Mouse (Mus musculus) frontal cortex, adult 2 months (tissue): ENCODE measurements at regions not wholly inside any gene's neighbourhood (a gene's known extent, or its start where the extent isn't known, plus 50 kb on each side); places are given as distances from the start of the nearest gene placed in this dataset.

Experiments used
- DNase-seq, 2 experiments: peaks; one replicate each; pipeline ENCODE4 v3.0.0; 2022; ENCODE audit warnings: low spot score in 1 of 2; ENCODE audit errors: extremely low spot score in 1 of 2

GRCm38 (mm10) chr6:99945691-99946090 is 219.5 kb upstream of the Prok2 start:
- no peak for DNase-seq

- DNase-seq, result no peak
Measured at GRCm38 (mm10) chr6:99942958-99943357, 216.8 kb upstream of the Prok2 start.

- DNase-seq, result no peak
Measured at GRCm38 (mm10) chr6:99940118-99940517, 213.9 kb upstream of the Prok2 start.

- DNase-seq, result no peak
Measured at GRCm38 (mm10) chr6:99939382-99939781, 213.2 kb upstream of the Prok2 start.

GRCm38 (mm10) chr6:99938949-99939348 is 212.8 kb upstream of the Prok2 start:
- DNase-seq, result no peak

GRCm38 (mm10) chr6:99936716-99937115 is 210.5 kb upstream of the Prok2 start:
- no peak for DNase-seq

- no peak for DNase-seq
Measured at GRCm38 (mm10) chr6:99935373-99935772, 209.2 kb upstream of the Prok2 start.

- DNase-seq, result no peak
Measured at GRCm38 (mm10) chr6:99934394-99934793, 208.2 kb upstream of the Prok2 start.

GRCm38 (mm10) chr6:99933404-99933803 is 207.2 kb upstream of the Prok2 start:
- no peak for DNase-seq

GRCm38 (mm10) chr6:99932923-99933322 is 206.7 kb upstream of the Prok2 start:
- no peak for DNase-seq

- DNase-seq, result no peak
Measured at GRCm38 (mm10) chr6:99932405-99932804, 206.2 kb upstream of the Prok2 start.

GRCm38 (mm10) chr6:99931588-99931987 is 205.4 kb upstream of the Prok2 start:
- no peak for DNase-seq

GRCm38 (mm10) chr6:99930316-99930715 is 204.1 kb upstream of the Prok2 start:
- DNase-seq, result no peak

- no peak for DNase-seq
Measured at GRCm38 (mm10) chr6:99927933-99928555, 201.9 kb upstream of the Prok2 start.

- no peak for DNase-seq
Measured at GRCm38 (mm10) chr6:99924181-99924580, 198.0 kb upstream of the Prok2 start.

GRCm38 (mm10) chr6:99921966-99922365 is 195.8 kb upstream of the Prok2 start:
- DNase-seq, result no peak

GRCm38 (mm10) chr6:99919816-99920562 is 193.8 kb upstream of the Prok2 start:
- no peak for DNase-seq

- DNase-seq, result no peak
Measured at GRCm38 (mm10) chr6:99918351-99918750, 192.2 kb upstream of the Prok2 start.

- DNase-seq, result no peak
Measured at GRCm38 (mm10) chr6:99909921-99910320, 183.7 kb upstream of the Prok2 start.

- no peak for DNase-seq
Measured at GRCm38 (mm10) chr6:99909459-99909858, 183.3 kb upstream of the Prok2 start.

- DNase-seq, result no peak
Measured at GRCm38 (mm10) chr6:99908066-99908465, 181.9 kb upstream of the Prok2 start.

GRCm38 (mm10) chr6:99905194-99905593 is 179.0 kb upstream of the Prok2 start:
- no peak for DNase-seq
